In the genomic region with DNA sequence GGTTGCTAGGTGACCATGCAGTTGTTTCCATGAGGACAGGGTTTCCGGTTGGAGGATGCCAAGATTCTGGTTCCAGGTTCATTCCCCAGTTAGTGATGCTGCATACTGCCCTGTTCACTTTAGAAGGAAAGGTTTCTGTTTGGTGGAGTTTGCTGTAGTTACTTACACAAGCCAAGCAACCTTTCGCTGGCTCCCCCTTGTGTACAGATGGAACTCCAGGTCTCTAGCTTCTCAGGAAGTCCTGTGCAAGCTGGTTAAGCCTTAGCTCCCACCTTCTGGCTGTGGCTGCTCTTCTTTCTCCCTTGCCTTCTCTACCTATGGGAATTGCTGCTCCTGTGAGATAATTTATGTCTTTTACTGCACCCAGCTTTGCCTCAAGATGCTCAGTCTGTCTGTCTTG, we compare ENCODE assay signal across 8 mouse cellular contexts. TPM values are rescaled to one million over a fixed set of nuclear protein-coding genes. Genes with fewer than 3 reads are reported as not detected.
DNase-seq lines count a peak whose midpoint lies in the region; ATAC-seq and TF ChIP-seq lines count a peak whose summit lies in the region.
"Had no signal": no experiment of that assay in that cellular context is flagged by ENCODE, and none has a peak within 500 bp of the region (broad histone marks: within the 10 kb centered on the region; RNA-seq: fewer than 3 reads in every experiment).

No protein-coding gene starts in this region.

- TF ChIP-seq EP300 in CH12.LX (IDR thresholded peaks at IDR 0.05; ENCODE audit: low read length): no peak

- TF ChIP-seq CTCF in layer of hippocampus, adult 2 months (conservative IDR thresholded peaks at IDR 0.05): peak; percentile 67
- TF ChIP-seq CTCF in CH12.LX (conservative IDR thresholded peaks at IDR 0.05 in 1 of 2, IDR thresholded peaks at IDR 0.05 in 1 of 2; ENCODE audit: low read depth in 2 of 2, low read length in 2 of 2): peak in 1 of 2 experiments; percentile 75; a peak in 2 of 4 replicates
- TF ChIP-seq CTCF in Patski (IDR thresholded peaks at IDR 0.05): peak; percentile 43

- no peak for ATAC-seq in Patski
- ATAC-seq in midbrain, embryonic 13.5 days: no peak

- peak; percentile 61 for TF ChIP-seq RAD21 in CH12.LX (IDR thresholded peaks at IDR 0.05; ENCODE audit: low read depth, low read length)

- no peaks in the 10 kb centered on the region for H3K9me3 ChIP-seq in CH12.LX (replicated peaks; ENCODE audit: low read length)
- no peaks in the 10 kb centered on the region for H3K9me3 ChIP-seq in midbrain, embryonic 13.5 days
- H3K9me3 ChIP-seq: stomach, embryonic 15.5 days had no signal

- CTCF ChIA-PET in Patski (lab: Charles Lee): no interaction called here

- H3K4me3 ChIP-seq in layer of hippocampus, adult 2 months: no peak overlapping the region
- H3K4me3 ChIP-seq in CH12.LX (replicated peaks in 1 of 3; ENCODE audit: low read depth in 2 of 3, low read length in 2 of 3, poor library complexity in 1 of 3): no peak overlapping the region
- H3K4me3 ChIP-seq in midbrain, embryonic 13.5 days (replicated peaks): no peak overlapping the region
- H3K4me3 ChIP-seq: stomach, embryonic 15.5 days had no signal

- DNase-seq in layer of hippocampus, adult 2 months (ENCODE audit: low spot score in 2 of 2): no peak
- no peak for DNase-seq in layer of hippocampus, postnatal 25 days (ENCODE audit: extremely low spot score in 1 of 2, low spot score in 1 of 2)
- DNase-seq in CH12.LX (ENCODE audit: extremely low read depth) (peak; percentile 54), Patski (ENCODE audit: low read depth, low spot score) (no peak)
- peak; percentile 2 to 52 for DNase-seq in kidney, adult 8-10 months
- DNase-seq in cerebellum, adult 9-11 months: no peak

- H3K79me2 ChIP-seq in CH12.LX (replicated peaks; ENCODE audit: control insufficient read depth, extremely low read depth, insufficient read depth, poor library complexity, severe bottlenecking): no peaks in the 10 kb centered on the region

- H3K27ac ChIP-seq in layer of hippocampus, adult 2 months: no peak overlapping the region
- H3K27ac ChIP-seq in CH12.LX (ENCODE audit: insufficient read depth, low read depth): no peak overlapping the region
- no peak overlapping the region for H3K27ac ChIP-seq in midbrain, embryonic 13.5 days
- H3K27ac ChIP-seq: stomach, embryonic 15.5 days had no signal

- dilution Hi-C loops in CH12.LX (cut with MboI; ENCODE audit: extremely low pct_ligation_motif_present, extremely low pct_unique_long_range_greater_than_20kb, low sequenced_read_pairs): no loop called here

- H3K9ac ChIP-seq in CH12.LX (ENCODE audit: insufficient read depth, low read depth): no peak overlapping the region
- H3K9ac ChIP-seq in midbrain, embryonic 13.5 days (replicated peaks): no peak overlapping the region
- H3K9ac ChIP-seq: stomach, embryonic 15.5 days had no signal

- peaks cover 0 to 8% of the 10 kb centered on the region in 2 experiments; a peak in 2 of 4 replicates for H3K4me1 ChIP-seq in CH12.LX (ENCODE audit: control insufficient read depth in 1 of 2, insufficient read depth in 2 of 2)
- peaks cover 48% of the 10 kb centered on the region for H3K4me1 ChIP-seq in midbrain, embryonic 13.5 days (replicated peaks)
- H3K4me1 ChIP-seq: stomach, embryonic 15.5 days had no signal

- no peak overlapping the region for H3K4me2 ChIP-seq in CH12.LX (ENCODE audit: insufficient read depth, low read depth, poor library complexity, severe bottlenecking)
- no peak overlapping the region for H3K4me2 ChIP-seq in midbrain, embryonic 13.5 days (replicated peaks)
- H3K4me2 ChIP-seq: stomach, embryonic 15.5 days had no signal

- no peak for TF ChIP-seq POLR2A in CH12.LX (IDR thresholded peaks at IDR 0.05; ENCODE audit: low read depth, low read length)

- H3K27me3 ChIP-seq in CH12.LX (replicated peaks) (no peaks in the 10 kb centered on the region), Patski (no peaks in the 10 kb centered on the region)
- no peaks in the 10 kb centered on the region for H3K27me3 ChIP-seq in midbrain, embryonic 13.5 days
- H3K27me3 ChIP-seq: stomach, embryonic 15.5 days had no signal

- no peaks in the 10 kb centered on the region for H3K36me3 ChIP-seq in CH12.LX (replicated peaks in 1 of 2; ENCODE audit: control insufficient read depth in 1 of 2, insufficient read depth in 1 of 2, low read length in 1 of 2)
- no peaks in the 10 kb centered on the region for H3K36me3 ChIP-seq in midbrain, embryonic 13.5 days
- H3K36me3 ChIP-seq: stomach, embryonic 15.5 days had no signal

- WGBS in midbrain, embryonic 13.5 days: 56% methylated on average over 2 of the region's 2 CpGs

- POLR2A ChIA-PET in Patski (lab: Charles Lee): no interaction called here

- in situ Hi-C loops in CH12.LX (cut with MboI; ENCODE audit: low pct_ligation_motif_present, low pct_unique_long_range_greater_than_20kb, low sequenced_read_pairs): no loop called here
- in situ Hi-C loops in Patski (cut with MboI; ENCODE audit: low pct_unique_long_range_greater_than_20kb): no loop called here

TF ChIP-seq in CH12.LX, 34 proteins besides CTCF, POLR2A, EP300 and RAD21:
- TF ChIP-seq ZC3H11A (IDR thresholded peaks at IDR 0.05; ENCODE audit: low read depth, low read length) (peak; percentile 34; the same call in 1 of the 2 replicates), IRF4 (IDR thresholded peaks at IDR 0.05; ENCODE audit: low read depth, low read length) (no peak), SMC3 (IDR thresholded peaks at IDR 0.05; ENCODE audit: low read depth, low read length) (peak; percentile 85)

RNA-seq across cellular contexts. Expression of a gene that starts 52.5 kb away (rescaled TPM):
- total RNA-seq in layer of hippocampus, adult 2 months (2021): 10 to 100 TPM; 22.9 to 29.1 TPM
- 10 to 100 TPM; 26.4 to 37.1 TPM for total RNA-seq in layer of hippocampus, postnatal 25 days (2021)
- 0.71 TPM in 1 of 2 replicates, not detected in the other for total RNA-seq in CH12.LX (2012; rRNA removed)
- 0.07 and 0.13 TPM in 2 replicates for total RNA-seq in CH12.LX (2014; rRNA removed)
- 0.13 and 0.18 TPM in 2 replicates for polyA plus RNA-seq in CH12.LX (2012; ENCODE audit: insufficient read length, low read depth)
- 0.08 TPM for polyA plus RNA-seq in Patski (2021)
- polyA plus RNA-seq in midbrain, embryonic 13.5 days (2015; fragmentation: Nextera tagmentation; extraction: Ambion mirVana): 28.9 and 32.7 TPM in 2 replicates

Comparison
In these comparisons a context has a peak if more than half of its experiments do, and no peak if none do; other contexts are left out.
1. DNase-seq: peak in CH12.LX (single experiment) and kidney, adult 8-10 months (2 of 2); none in layer of hippocampus, adult 2 months (0 of 2), layer of hippocampus, postnatal 25 days (0 of 2), Patski (single experiment) and cerebellum, adult 9-11 months (single experiment).
2. RNA of a gene that starts 52.5 kb away (total RNA-seq): 26.4 to 37.1 TPM in layer of hippocampus, postnatal 25 days and 22.9 to 29.1 TPM in layer of hippocampus, adult 2 months; 0.07 to 0.71 TPM in CH12.LX; every median in the first group is over 10 times any median in the second.